Mouse (Mus musculus): Measurements from ENCODE around the gene Ankrd22.

DNA sequence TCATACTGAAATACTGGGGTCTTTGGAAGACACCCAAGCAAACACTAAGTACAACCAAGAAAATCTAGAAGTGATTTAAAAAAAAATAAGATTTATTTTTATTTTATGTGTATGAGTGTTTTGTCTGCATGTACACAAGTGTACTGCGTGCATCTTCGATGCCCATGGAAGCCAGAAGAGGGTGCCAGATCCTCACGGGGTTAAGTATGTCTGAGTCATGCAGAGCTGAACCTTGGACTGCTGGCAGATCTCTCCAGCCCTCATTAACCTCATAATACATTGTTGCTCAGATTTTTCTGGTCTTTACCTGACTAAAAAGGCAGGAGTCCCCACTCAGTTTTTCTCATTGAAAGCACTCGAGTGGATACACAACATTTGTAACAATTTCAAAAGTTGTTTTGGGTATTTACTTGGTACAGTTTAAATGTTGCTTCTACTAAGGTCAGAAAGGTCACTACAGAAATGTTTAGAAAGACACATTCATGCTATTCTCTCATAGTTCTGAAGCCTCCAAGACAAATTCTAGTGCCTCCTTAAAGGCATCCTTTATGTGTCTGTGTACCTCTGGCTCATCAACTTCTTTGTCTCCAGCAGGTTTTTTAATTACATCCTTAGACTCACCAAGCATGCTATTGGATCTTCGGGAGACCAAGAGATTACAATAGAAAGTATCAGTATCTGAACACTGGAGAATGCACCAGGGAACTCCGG, 27.0 kb downstream of the Ankrd22 start:
- TF ChIP-seq CTCF (IDR thresholded peaks at IDR 0.05; ENCODE audit: low read depth, low read length) = no peak
- no peak for TF ChIP-seq POLR2A (IDR thresholded peaks at IDR 0.05; ENCODE audit: borderline replicate concordance, low read depth, low read length)
